Mouse (Mus musculus) liver, embryonic 15.5 days (tissue): ENCODE measurements around the gene Pcsk4. TPM values are rescaled to one million over a fixed set of nuclear protein-coding genes. Genes with fewer than 3 reads are reported as not detected.

Experiments
- ATAC-seq: fragments of 200-750 bp; cut with Nextera tagmentation; 2 replicates; pipeline ENCODE4 v1.8.0; 2017; ENCODE audit warnings: moderate number of reproducible peaks, mild to moderate bottlenecking, moderate library complexity; ENCODE audit not compliant: insufficient read depth
- H3K27ac ChIP-seq: fragments of 300-500 bp; sonication (generic); replicated peaks from 2 replicates; pipeline ENCODE4 v1.5.1; 2015; ENCODE audit warnings: mild to moderate bottlenecking, inconsistent platforms
- H3K27me3 ChIP-seq: fragments of 300-500 bp; sonication (generic); 2 replicates; pipeline ENCODE4 v1.6.1; 2015; ENCODE audit warnings: mild to moderate bottlenecking, inconsistent platforms
- H3K36me3 ChIP-seq: fragments of 300-500 bp; sonication (generic); replicated peaks from 2 replicates; pipeline ENCODE4 v1.6.1; 2015; ENCODE audit warnings: moderate library complexity, mild to moderate bottlenecking, inconsistent platforms
- H3K4me1 ChIP-seq: fragments of 300-500 bp; sonication (generic); replicated peaks from 2 replicates; pipeline ENCODE4 v1.6.1; 2015; ENCODE audit warnings: inconsistent platforms
- H3K4me2 ChIP-seq: fragments of 300-500 bp; sonication (generic); 2 replicates; pipeline ENCODE4 v1.6.1; 2015; ENCODE audit warnings: moderate library complexity, mild to moderate bottlenecking, inconsistent platforms
- H3K4me3 ChIP-seq: fragments of 300-500 bp; sonication (generic); replicated peaks from 2 replicates; pipeline ENCODE4 v1.5.1; 2015; ENCODE audit warnings: mild to moderate bottlenecking, inconsistent platforms
- H3K9ac ChIP-seq: fragments of 300-500 bp; sonication (generic); 2 replicates; pipeline ENCODE4 v1.6.1; 2015; ENCODE audit warnings: moderate library complexity, mild to moderate bottlenecking, inconsistent platforms
- H3K9me3 ChIP-seq: fragments of 300-500 bp; sonication (generic); replicated peaks from 2 replicates; pipeline ENCODE4 v1.6.1; 2016; ENCODE audit warnings: inconsistent platforms
- WGBS: fragments of 180-500 bp; shearing (Covaris S2); methylation state at CpG from one replicate; pipeline ENCODE4 v1.1.7; 2015; ENCODE audit warnings: mixed read lengths; ENCODE audit not compliant: insufficient replicate concordance; 5-methylcytosine and 5-hydroxymethylcytosine counted together
- polyA plus RNA-seq: library from polyadenylated mRNA; unstranded; fragments of >200 nt; fragmentation: Nextera tagmentation; extraction: Ambion mirVana; gene quantifications from 2 replicates; pipeline ENCODE4 v1.2.1, GENCODE M21; 2015

Pcsk4 gene
- polyA plus RNA-seq, 1 experiment from 2014 or later: 3.9 TPM

DNA sequence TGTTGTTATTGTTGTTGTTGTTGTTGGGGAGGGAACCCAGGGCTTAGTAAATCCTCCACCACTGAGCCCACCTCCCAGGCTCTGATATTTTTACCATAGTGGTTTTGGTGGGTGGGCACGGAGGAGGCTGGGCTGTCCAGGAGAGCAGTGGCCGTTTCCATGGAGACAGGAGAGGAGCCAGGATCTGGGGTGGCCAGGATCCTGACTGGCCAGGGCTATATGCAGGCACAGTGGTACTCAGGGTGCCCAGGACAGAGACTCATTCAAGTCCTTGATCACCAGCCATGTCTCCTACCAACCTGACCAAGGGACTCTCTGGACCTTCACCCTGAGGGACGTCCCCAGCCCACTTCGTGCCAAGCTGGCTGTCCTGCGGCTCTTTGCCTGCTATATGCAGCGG is 34.4 kb upstream of the Pcsk4 start:
- H3K4me1 ChIP-seq: no peaks in the 10 kb centered on the region
- no peak overlapping the region for H3K4me2 ChIP-seq
- no peak overlapping the region for H3K27ac ChIP-seq
- no peak overlapping the region for H3K9ac ChIP-seq
- no peaks in the 10 kb centered on the region for H3K36me3 ChIP-seq
- H3K27me3 ChIP-seq: peaks cover 84% of the 10 kb centered on the region
- H3K9me3 ChIP-seq: no peaks in the 10 kb centered on the region
- ATAC-seq: no peak
- 37% methylated on average over 6 of the region's 6 CpGs for WGBS
- H3K4me3 ChIP-seq: no peak overlapping the region

DNA sequence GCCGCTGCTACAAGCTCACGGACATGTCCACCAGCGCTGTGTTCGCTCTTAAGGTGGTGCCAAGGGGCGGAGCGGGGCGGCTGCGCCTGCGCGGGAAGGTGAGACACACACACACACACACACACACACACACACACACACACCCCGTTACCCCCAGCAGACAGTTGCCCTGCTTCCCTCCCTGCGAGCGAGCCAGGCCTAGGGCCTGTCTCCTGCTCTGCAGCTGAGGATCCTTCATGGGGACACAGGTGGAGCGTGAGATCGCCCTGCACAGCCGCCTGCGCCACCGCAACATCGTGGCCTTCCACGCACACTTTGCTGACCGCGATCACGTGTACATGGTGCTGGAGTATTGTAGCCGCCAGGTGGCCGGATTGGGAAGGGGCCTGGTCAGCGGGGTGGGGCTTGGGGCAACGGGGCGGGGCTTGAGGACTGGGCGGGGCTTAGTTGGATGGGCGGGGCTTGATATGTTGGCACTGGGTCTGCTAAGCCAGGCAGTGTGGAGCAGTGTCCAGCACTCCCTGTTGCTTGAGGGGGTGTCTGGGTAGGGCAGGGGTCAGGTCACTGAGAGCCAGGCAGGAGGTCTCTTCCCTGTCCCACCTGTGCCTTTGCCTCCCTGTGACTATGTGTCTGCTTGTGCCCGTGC is 28.8 kb upstream of the Pcsk4 start:
- WGBS: 9% methylated on average over 31 of the region's 31 CpGs
- Histone ChIP-seq H3K36me3 (no peaks in the 10 kb centered on the region), H3K27ac (no peak overlapping the region), H3K4me3 (0 out of 2 replicates have a peak overlapping the region, but pooled peaks have one; percentile 7), H3K4me1 (peaks cover 13% of the 10 kb centered on the region), H3K27me3 (peaks cover 94% of the 10 kb centered on the region), H3K9me3 (no peaks in the 10 kb centered on the region), H3K9ac (no peak overlapping the region), H3K4me2 (peak overlapping the region; percentile 42)
- ATAC-seq: no peak

DNA sequence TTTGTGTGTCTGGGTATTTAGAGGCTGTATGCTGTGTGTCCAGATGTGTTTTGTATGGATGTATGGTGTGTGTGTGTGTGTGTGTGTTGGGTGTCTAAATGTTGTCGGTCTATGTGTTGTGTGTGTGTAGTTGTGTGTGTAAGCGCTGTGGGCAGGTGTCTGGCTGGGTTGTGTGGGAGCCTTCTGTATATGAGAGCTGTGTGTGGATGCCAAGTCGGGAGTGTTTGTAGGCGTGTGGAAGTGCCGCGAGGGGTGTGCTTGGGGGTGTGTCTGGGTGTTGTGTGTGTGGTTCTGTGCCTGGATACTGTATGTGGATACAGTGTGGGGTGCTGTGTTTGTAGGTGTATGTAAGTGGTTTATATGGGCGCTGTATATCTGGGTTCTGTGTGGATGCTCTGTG is 28.0 kb upstream of the Pcsk4 start:
- no peak overlapping the region for H3K27ac ChIP-seq
- no peak overlapping the region for H3K9ac ChIP-seq
- H3K4me3 ChIP-seq: no peak overlapping the region
- no peaks in the 10 kb centered on the region for H3K9me3 ChIP-seq
- no peaks in the 10 kb centered on the region for H3K36me3 ChIP-seq
- ATAC-seq: no peak
- peak overlapping the region; percentile 42; the same call in 1 of the 2 replicates for H3K4me2 ChIP-seq
- H3K4me1 ChIP-seq: peaks cover 17% of the 10 kb centered on the region
- WGBS: 31% methylated on average over 7 of the region's 7 CpGs
- peaks cover 94% of the 10 kb centered on the region for H3K27me3 ChIP-seq

DNA sequence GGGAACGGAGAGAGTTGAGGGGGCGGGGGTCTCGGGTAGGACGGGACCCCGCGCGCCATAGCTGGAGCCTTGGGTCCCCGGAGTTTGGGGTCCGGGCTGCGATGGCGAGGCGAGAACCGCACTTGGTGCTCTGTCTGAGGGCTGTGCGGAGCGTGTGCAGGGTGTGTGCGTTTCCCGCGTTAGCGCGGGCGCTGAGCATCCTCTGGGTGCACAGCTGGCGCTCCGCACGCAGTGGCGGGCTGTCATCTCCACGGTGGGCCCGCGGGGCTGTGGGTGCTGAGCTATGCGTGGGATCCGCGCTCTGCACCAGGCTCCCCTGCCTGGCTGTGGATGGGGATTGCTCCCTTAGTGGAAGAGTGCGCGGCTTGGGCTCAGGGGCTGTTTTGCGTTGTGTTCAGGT is 27.4 kb upstream of the Pcsk4 start:
- Histone ChIP-seq H3K27ac (no peak overlapping the region), H3K4me2 (peak overlapping the region; percentile 10; the same call in 1 of the 2 replicates), H3K4me1 (peaks cover 17% of the 10 kb centered on the region), H3K36me3 (no peaks in the 10 kb centered on the region), H3K9me3 (no peaks in the 10 kb centered on the region), H3K27me3 (peaks cover 100% of the 10 kb centered on the region), H3K4me3 (no peak overlapping the region), H3K9ac (no peak overlapping the region)
- ATAC-seq: no peak
- WGBS: 3% methylated on average over 34 of the region's 34 CpGs

DNA sequence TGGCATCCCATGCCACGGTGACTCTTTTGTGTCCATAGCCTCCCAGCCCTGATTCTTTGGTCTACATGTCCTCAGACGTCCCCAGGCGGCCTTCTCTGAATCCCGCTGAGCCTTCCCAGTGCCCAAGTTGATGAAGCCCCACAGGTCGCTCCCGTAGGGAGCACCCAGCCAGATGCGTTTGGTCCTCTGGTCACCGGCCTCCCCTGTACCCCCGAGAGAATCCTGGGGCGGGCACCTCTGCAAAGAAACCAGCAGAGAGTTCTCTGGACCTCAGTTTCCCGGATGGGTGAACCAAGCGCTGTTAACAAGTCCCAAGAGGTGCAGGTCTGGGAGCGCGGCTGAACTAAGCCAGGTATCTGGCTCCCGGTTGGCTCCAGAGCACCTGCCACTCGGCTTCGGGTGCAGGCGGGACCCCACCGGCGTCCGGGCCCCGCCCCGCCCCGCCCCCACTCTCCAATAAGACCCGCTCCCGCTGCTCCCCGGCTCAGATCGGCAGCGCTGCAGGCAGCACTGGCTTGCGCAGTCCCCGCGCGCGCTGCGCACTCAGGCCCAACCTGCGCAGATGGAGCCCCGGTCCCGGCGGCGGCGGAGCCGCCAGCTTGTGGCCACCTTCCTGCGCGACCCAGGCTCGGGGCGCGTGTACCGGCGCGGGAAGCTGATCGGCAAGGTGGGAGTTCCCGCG is 26.8 kb upstream of the Pcsk4 start, which contains the start of gene Plk5:
TSS of gene Plk5 (plus strand) at position 459 of the 682 bp plus-strand sequence.
- ATAC-seq: no peak
- 2% methylated on average over 53 of the region's 53 CpGs for WGBS
- Histone ChIP-seq H3K27ac (no peak within 1 kb of the TSS), H3K9me3 (no peaks in the 10 kb centered on the region), H3K27me3 (peaks cover 100% of the 10 kb centered on the region), H3K4me3 (no peak within 1 kb of the TSS), H3K4me2 (peak within 1 kb of the TSS; percentile 10), H3K36me3 (no peaks in the 10 kb centered on the region), H3K4me1 (peaks cover 21% of the 10 kb centered on the region), H3K9ac (no peak within 1 kb of the TSS)

DNA sequence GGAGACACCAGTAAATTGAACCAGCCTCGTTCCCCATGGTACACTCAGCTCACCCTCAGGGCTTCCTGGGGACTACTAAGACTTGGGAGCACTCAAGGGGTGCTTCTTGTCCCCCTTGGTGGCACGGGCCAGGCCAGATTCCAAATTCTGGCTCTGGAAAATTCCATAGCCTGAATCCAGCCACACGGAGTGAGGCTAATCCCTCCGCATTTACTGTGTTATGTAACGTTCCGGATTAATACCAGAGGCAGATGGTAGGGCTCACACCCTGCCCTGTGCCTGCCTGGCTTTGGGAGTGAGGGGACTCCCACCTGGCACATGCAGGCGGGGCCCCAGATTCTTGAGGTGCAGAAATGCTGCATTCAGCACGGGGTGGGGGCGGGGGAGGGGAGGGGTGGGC is 26.1 kb upstream of the Pcsk4 start:
- Histone ChIP-seq H3K9ac (no peak overlapping the region), H3K4me2 (no peak overlapping the region), H3K4me1 (peaks cover 27% of the 10 kb centered on the region), H3K27me3 (peaks cover 100% of the 10 kb centered on the region), H3K9me3 (no peaks in the 10 kb centered on the region), H3K36me3 (no peaks in the 10 kb centered on the region), H3K4me3 (no peak overlapping the region), H3K27ac (no peak overlapping the region)
- ATAC-seq: no peak
- WGBS: 9% methylated on average over 9 of the region's 9 CpGs

DNA sequence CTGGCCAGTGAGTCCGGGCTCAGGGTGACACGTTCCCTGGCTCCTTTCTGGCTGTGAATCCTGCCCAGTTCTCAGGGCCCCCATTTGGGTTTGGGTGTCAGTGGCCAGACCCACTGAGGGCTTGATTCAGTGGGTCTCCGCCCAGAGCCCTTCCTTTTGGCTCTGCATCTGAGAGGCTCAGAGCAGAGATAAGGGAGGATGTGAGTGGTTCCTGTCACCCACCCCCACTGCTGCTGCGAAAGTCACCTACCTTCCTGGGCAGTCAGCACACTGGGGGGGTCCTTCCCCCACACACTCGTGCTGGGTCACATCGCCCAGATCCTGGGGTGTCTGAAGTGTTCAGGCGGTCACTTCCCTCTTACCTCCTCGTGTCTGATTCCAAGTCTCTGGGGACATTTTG is 23.4 kb upstream of the Pcsk4 start:
- peaks cover 100% of the 10 kb centered on the region for H3K27me3 ChIP-seq
- 25% methylated on average over 8 of the region's 8 CpGs for WGBS
- H3K9me3 ChIP-seq: no peaks in the 10 kb centered on the region
- no peak overlapping the region for H3K9ac ChIP-seq
- H3K4me2 ChIP-seq: no peak overlapping the region
- H3K36me3 ChIP-seq: no peaks in the 10 kb centered on the region
- H3K4me3 ChIP-seq: no peak overlapping the region
- H3K27ac ChIP-seq: no peak overlapping the region
- no peak for ATAC-seq
- H3K4me1 ChIP-seq: peaks cover 45% of the 10 kb centered on the region

DNA sequence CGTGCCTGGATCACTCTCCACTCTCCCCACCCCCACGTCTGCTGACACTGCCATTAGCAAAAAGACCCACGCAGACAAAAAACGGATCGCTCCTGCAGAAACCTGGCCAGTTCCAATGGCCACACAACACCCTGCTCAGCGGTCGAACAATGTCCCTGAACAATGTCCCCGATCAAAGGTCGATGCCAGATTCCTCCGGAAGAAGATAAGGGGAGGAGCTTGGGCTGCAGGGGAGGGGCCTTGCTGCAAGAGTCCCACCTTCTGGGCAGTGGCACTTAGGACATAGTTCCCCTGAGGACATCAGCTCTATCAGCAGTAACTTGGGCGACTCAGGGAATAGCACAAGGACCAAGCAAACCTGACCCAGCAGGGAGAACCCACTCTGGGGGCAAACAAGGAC is 22.6 kb upstream of the Pcsk4 start:
- Histone ChIP-seq H3K27ac (no peak overlapping the region), H3K9me3 (no peaks in the 10 kb centered on the region), H3K27me3 (peaks cover 99% of the 10 kb centered on the region), H3K4me1 (peaks cover 50% of the 10 kb centered on the region), H3K4me3 (no peak overlapping the region), H3K9ac (no peak overlapping the region), H3K4me2 (peak overlapping the region; percentile 16; the same call in 1 of the 2 replicates), H3K36me3 (no peaks in the 10 kb centered on the region)
- no peak for ATAC-seq
- WGBS: 12% methylated on average over 11 of the region's 11 CpGs

DNA sequence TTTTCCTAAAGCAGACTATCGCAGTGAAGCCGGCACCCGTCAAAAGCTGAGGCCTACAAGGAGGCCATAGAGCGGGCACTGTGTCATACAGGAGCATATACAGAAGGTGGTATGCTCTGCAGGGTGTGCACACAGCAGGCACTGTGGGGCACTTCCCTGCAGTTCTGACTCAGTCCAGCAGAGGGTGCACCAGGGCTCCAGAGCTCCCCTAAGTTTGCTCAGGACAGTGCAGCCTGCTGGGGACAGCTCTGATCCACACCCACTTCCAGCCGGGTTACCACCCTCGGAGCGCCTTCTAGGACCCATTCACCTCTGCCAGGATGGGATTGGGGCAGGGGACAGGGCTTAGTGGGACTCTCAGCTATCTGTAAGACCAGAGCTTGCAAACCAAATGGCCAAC is 21.0 kb upstream of the Pcsk4 start:
- Histone ChIP-seq H3K27me3 (peaks cover 97% of the 10 kb centered on the region), H3K36me3 (no peaks in the 10 kb centered on the region), H3K4me2 (no peak overlapping the region), H3K9ac (no peak overlapping the region), H3K27ac (no peak overlapping the region), H3K4me1 (peaks cover 49% of the 10 kb centered on the region), H3K9me3 (no peaks in the 10 kb centered on the region), H3K4me3 (no peak overlapping the region)
- peak; percentile 65 for ATAC-seq
- 3% methylated on average over 7 of the region's 7 CpGs for WGBS

DNA sequence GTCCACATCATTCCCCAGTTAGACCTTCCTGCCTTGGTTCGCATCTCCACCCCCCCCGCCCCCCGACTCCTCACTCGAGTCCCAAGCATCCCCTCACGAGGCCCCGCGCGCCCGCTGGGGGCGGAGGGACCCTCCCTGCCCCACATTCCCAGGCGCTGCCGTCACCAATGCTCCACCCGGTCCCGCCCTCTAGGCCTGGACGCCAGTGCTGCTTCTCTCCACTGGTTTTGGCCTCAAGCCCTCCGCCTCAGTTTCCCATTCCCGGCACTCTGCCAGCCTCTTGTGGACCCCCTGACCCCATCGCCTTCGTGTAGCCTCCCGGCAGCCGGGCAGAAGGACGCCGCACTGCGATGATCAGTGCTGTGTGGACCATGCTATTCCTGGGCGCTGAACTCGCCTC is 19.7 kb upstream of the Pcsk4 start:
- Histone ChIP-seq H3K36me3 (no peaks in the 10 kb centered on the region), H3K4me3 (no peak overlapping the region), H3K9ac (no peak overlapping the region), H3K4me2 (no peak overlapping the region), H3K27me3 (peaks cover 89% of the 10 kb centered on the region), H3K27ac (no peak overlapping the region), H3K9me3 (no peaks in the 10 kb centered on the region), H3K4me1 (peaks cover 62% of the 10 kb centered on the region)
- 22% methylated on average over 26 of the region's 26 CpGs for WGBS
- ATAC-seq: no peak

DNA sequence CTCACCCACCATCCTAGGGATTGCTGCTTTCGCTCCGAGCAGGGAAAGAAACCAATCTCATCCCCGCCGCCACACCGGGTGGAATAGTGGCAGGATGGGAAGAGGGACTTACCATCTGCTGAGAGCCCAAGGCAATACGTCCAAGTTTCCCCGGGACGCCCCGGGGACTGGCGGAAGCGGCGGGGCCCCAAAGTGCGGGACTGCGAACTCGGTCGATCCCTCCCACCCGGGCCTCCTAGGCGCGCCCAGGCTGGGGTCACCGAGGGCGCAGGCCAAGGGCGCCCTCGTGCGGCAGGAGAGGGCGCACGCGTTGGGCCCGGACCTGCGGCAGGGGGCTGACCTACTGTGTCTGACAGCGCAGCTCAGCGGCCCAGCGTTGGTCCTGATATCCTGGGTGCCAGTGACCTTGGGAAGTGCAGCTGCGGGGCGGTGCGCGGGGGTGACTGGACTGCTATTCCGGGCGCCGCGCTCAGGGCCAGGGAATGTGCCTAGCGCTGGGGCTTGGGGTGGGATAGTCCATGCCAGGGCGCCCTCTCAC is 19.0 kb upstream of the Pcsk4 start, which contains the start of gene Adamtsl5:
TSS of gene Adamtsl5 (minus strand) at position 169 of the 538 bp plus-strand sequence.
- H3K9ac ChIP-seq: peak within 1 kb of the TSS; percentile 54
- H3K36me3 ChIP-seq: no peaks in the 10 kb centered on the region
- WGBS: 1% methylated on average over 42 of the region's 42 CpGs
- H3K27me3 ChIP-seq: peaks cover 87% of the 10 kb centered on the region
- H3K9me3 ChIP-seq: no peaks in the 10 kb centered on the region
- H3K4me2 ChIP-seq: peak within 1 kb of the TSS; percentile 89
- peak within 1 kb of the TSS; percentile 57 for H3K4me3 ChIP-seq
- H3K4me1 ChIP-seq: peaks cover 69% of the 10 kb centered on the region
- no peak for ATAC-seq
- H3K27ac ChIP-seq: no peak within 1 kb of the TSS
